Mouse (Mus musculus) frontal cortex, postnatal 10 days (tissue): Measurements from ENCODE around the gene Gm10203.
A peak's percentile ranks its signal among the peaks of the same experiment; 100 is the strongest.
"Not testable (repeated sequence)": the region's sequence is repeated elsewhere in the genome, so short reads cannot be mapped to it uniquely, and the experiment has no call there.

Experiments
- DNase-seq, 2 experiments: peaks; one replicate each; pipeline ENCODE4 v3.0.0; 2022; ENCODE audit warnings: low spot score in 2 of 2, mixed read lengths in 1 of 2

Gm10203 gene

GRCm38 (mm10) chr6:149129870-149130269 lies at the start of gene Gm10203:
Gm10203 (plus strand) TSS chr6:149130170.
- DNase-seq = not testable (repeated sequence)

DNA sequence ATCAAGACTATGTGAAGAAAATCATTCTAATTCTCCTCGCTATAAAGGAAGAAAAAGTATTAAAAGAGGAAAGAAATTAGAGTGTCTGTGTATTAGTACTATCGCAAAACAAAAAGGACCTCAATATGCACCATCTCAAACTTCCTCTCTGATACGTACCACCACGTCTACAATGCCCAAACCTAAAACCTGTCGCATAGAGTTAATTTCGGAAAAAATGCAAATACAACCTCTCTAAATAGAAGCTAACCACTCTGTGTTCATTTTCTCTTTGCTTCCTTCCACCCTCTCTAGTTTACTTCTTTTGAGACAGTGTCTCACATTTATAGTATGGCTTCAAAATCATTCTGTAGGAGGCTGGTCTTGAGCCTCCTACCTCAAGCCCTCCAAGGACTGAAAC lies 37.6 kb upstream of the Gm10203 start:
- no peak for DNase-seq

GRCm38 (mm10) chr6:149093465-149093864 lies 36.5 kb upstream of the Gm10203 start:
- no peak for DNase-seq

DNA sequence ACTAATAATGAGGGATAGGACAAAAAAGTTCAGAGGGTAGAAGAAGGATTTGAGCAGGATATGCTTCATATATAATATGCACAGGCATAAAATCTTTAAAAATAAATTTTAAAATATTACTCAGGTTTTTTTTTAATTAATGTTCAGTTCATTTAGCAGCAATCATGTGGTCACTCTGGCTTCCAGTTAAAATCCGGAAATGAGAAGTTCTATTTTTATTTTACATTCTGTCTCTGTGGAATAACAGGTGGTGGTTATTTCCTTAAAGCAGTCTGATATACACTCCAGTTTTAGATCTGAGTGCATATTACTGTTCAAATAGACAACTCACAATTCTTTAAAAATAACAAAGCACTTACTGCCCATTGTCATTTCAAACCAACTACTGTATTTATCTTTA lies 35.4 kb upstream of the Gm10203 start:
- no peak for DNase-seq

DNA sequence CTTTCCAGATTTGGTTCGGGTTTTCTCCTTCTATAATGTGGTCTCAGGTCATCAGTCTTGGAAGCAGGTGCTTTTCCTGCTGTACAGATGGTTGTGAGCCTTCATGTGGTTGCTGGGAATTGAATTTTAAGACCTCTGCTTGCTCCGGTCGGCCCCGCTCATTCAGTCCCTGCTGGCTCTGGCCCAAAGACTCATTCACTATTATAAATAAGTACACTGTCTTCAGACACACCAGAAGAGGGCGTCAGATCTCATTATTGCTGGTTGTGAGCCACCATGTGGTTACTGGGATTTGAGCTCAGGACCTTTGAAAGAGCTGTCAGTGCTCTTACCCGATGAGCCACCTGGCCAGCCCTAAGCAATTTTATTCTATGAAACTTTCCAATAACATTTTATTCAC lies 34.6 kb upstream of the Gm10203 start:
- no peak for DNase-seq

DNA sequence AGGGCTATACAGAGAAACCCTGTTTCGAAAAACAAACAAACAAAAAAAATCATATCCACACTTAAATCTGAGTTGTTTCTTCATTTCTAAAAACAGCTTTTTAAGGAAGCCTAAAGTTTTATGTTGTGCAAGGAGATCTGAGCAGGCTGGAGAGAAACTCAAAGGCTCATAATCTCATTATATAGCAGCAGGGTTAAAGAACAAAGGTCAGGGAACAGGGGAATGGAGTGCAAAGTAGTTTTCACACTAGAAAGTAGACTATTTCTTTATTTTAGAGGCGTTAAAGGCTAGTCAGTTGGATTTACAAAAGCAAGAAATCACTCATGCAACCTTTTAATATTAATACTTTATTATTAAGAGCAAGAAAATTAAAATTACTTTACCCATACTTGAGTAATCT lies 33.7 kb upstream of the Gm10203 start:
- no peak for DNase-seq

DNA sequence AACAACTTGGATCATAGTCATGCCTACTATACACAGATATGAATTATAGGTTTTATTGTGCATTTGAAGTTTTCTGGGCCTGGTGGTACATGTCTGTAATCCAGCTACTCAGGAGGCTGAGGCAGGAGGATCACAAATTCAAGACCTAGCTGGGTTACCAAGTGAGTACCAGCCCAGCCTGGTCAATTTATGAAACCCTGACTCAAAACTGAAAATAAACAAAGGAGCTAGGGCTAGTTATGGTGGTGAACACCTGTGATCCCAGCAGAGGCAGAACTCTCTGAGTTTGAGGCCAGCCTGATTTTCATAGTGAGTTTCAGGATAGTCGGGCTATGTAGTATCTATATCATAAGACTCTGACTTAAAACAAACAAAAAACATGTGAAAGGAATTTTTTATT lies 32.7 kb upstream of the Gm10203 start:
- DNase-seq = no peak

- DNase-seq = no peak
Measured at GRCm38 (mm10) chr6:149098993-149099392, 31.0 kb upstream of the Gm10203 start.

DNA sequence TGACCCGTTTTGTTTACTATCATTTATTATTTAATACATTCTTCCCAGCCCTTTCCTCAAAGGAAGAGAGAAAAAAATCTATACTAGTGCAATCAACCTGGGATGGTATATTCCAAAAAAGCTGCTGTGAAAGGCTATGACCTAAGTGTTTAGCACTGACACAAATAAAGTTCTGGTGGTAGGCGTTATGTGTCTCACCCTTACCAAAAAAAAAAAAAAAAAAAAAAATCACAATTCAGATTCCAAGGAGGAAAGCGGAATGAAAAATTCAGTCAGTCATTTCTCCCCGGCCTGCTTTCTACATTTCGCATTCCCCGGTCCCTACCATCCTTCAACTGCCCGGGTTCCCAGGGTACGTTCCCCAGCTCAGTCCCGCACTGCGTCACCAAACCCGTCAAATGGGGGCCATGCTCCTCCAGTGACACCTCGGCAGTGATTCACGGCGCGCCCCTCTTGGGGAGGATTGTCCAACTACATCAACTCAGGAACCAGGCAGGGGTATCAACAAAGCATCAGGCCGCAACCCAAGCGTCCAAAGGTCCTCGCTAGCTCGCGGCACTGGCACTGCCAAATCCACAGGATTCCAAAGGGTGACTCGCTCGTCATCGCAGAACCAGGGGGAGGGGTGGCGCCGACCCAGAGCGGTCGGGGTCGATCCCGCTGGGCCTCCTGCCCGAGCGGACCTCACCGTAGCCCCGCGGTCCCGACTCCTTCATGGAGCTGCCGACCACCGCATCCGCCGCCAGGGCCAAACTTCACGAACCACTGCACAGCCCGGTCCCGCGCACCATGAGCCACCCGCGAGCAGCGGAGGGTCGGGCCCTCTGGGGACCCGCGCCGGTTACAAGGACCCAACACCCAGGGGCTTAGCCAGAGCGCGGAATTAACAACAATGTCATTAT lies 29.5 kb upstream of the Gm10203 start:
- peak; percentile 48 to 67 for DNase-seq

- DNase-seq = peak; percentile 80
Measured at GRCm38 (mm10) chr6:149101076-149101942, 28.7 kb upstream of the Gm10203 start, which contains the start of gene Dennd5b. Dennd5b (minus strand) TSS chr6:149101680.

DNA sequence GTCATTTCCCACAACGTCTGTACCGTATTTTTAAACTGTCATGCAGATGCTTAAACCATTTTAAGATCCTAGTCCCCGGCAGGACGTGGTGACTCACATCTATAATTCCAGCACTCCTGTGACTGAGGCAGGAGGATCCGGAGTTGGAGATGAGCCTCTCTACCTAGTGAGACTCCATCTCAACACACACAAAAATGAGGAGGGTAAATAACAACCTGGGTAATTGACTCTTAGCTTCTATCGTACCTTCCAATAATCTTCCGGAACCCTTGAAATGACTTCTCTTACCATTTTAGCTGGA lies 28.1 kb upstream of the Gm10203 start:
- DNase-seq = no peak

GRCm38 (mm10) chr6:149103451-149103850 lies 26.5 kb upstream of the Gm10203 start:
- DNase-seq = no peak

GRCm38 (mm10) chr6:149107615-149108014 lies 22.4 kb upstream of the Gm10203 start:
- DNase-seq = no peak

DNA sequence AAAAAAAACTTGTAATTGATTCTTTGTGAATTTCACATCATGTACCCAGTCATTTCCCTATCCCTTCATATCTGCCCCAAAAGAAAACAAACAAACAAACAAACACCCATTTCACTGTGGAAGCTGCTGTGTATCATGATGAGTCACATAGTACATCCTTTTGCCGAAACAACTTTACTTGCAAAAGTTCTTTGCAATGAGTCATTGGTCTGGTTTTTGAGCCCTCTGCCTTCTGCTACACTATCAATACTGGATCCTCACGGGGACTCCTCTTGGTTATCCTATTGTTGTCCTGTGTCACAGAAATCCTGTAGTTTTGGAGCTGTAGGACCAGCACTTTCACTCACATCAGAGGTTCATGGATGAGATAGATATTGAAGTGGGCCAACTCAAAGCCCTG lies 21.1 kb upstream of the Gm10203 start:
- no peak for DNase-seq

GRCm38 (mm10) chr6:149116992-149117391 lies 13.0 kb upstream of the Gm10203 start:
- DNase-seq = no peak

DNA sequence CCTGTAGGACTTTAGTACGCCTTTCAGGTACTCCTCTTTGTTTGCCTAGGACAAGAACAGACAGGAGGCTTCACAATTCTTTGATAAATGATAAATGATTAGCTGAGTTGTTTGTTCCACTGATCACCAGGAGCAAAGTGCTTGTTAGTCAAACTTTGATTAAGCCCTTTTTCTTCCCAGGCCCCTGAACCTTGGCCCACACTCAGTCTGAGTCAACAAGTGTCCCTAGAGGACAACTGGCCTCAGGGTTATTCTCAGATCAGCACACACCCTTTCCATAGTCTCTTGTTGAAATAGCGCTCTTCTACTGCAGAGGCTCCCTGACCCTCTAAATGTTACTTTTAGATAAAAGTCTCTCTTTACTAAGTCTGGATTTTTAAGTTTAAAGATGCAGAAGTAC lies 11.0 kb upstream of the Gm10203 start:
- no peak for DNase-seq

- DNase-seq = peak; percentile 14 to 17
Measured at GRCm38 (mm10) chr6:149119853-149120252, 10.1 kb upstream of the Gm10203 start.

- no peak for DNase-seq
Measured at GRCm38 (mm10) chr6:149123042-149123441, 6.9 kb upstream of the Gm10203 start.

DNA sequence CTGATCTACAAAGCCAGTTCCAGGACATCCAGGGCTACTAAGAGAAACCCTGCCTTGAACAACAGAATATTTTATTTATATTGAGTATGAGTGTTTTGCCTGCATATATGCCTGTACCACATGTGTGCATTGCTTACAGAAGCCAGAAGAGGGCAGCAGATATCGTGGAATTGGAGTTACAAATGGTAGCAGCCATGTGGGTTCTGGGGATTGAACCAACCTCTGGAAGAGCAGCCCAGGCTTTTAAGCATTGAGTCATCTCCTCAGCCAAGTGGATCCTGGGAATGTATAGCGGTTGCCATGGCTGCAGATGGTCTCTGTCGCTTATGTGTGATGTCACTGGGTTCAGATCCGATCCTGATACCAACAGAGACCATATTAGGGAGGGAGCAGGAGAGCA lies 3.3 kb upstream of the Gm10203 start:
- DNase-seq = peak in 1 of 2 experiments; percentile 14

DNA sequence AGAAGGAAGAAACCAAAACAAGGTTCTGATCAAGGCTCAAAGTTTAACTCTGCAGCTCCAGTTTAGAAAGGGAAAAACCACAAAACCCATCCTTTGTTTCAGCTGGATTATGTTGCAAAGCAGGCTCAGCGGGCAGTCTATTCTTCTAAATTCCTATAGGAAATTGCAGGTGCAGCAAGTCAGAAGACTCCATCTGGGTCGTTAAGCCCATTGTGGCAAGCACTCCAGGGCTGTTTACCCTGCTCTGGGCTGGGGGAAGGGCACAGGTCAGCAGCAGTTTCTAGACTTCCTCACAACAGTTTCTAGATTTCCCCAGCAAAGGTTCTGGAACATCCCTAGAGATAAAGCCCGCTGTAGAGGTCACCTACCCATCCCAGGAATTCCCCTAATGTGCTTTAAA lies 1.1 kb downstream of the Gm10203 start:
- no peak for DNase-seq

DNA sequence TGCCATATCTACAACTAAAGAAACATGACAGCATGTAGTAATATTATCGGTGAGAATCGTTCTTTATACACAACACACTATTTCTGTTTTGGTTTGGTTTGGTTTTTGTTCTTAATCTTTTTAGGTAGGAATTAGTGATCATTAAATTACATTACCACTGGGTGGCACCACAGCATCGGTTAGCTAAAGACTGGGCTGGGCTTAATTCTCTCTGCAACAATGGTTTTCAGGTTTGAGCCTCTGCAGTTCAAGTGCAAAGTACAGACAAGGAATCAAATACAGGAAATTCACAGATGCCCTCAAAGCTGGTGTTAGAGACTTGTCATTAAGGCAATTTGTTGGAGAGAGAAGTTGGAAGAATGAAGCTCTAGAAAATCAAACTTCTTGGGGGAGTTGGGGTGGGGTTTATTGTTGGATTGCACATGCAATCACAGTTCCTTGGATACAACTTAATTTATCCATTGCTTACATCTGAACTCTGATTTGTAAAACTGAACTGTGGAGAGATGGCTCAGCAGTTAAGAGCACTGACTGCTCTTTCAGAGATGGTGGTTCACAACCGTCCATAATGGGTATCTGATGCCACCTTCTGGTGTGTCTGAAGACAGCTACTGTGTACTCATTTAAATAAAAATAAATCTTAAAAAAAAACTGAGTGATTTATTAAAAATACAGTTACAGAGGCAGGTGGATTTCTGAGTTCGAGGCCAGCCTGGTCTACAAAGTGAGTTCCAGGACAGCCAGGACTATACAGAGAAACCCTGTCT lies 2.5 kb downstream of the Gm10203 start:
- DNase-seq = no peak
